Mouse (Mus musculus) CH12.LX (cell line): ENCODE measurements around the gene Tanc1.

Source experiments
- MAX ChIP-seq: IDR thresholded peaks from 2 replicates; pipeline ENCODE4 v1.6.1; 2011; ENCODE audit warnings: low read length, improper control_type of control experiment
- POLR2A ChIP-seq: IDR thresholded peaks from 2 replicates; pipeline ENCODE4 v1.6.1; 2011; ENCODE audit warnings: low read depth, mild to moderate bottlenecking, improper control_type of control experiment, low read length
- SMC3 ChIP-seq: IDR thresholded peaks from 2 replicates; pipeline ENCODE4 v1.6.1; 2011; ENCODE audit warnings: low read depth, low read length, improper control_type of control experiment
- UBTF ChIP-seq: IDR thresholded peaks from 2 replicates; pipeline ENCODE4 v1.6.1; 2012; ENCODE audit warnings: low read depth, mild to moderate bottlenecking, inconsistent platforms, low read length, improper control_type of control experiment, moderate library complexity

GRCm38 (mm10) chr2:59771708-59772107, 159.9 kb downstream of the Tanc1 start:
- no peak for TF ChIP-seq POLR2A
- no peak for TF ChIP-seq SMC3
- TF ChIP-seq MAX: no peak
- no peak for TF ChIP-seq UBTF
